Mouse (Mus musculus): ENCODE data around the gene Ooep.

Gene Ooep

GRCm38 (mm10) chr9:78378113-78378785, at the start of gene Ooep:
TSS of gene Ooep (minus strand) at chr9:78378725.
- DNase-seq (ENCODE audit: low read depth, low spot score): no peak

GRCm38 (mm10) chr9:78428185-78428584, 49.7 kb upstream of the Ooep start:
- DNase-seq (ENCODE audit: low read depth, low spot score): no peak

GRCm38 (mm10) chr9:78427362-78427781, 48.8 kb upstream of the Ooep start:
- DNase-seq (ENCODE audit: low read depth, low spot score): no peak

DNA sequence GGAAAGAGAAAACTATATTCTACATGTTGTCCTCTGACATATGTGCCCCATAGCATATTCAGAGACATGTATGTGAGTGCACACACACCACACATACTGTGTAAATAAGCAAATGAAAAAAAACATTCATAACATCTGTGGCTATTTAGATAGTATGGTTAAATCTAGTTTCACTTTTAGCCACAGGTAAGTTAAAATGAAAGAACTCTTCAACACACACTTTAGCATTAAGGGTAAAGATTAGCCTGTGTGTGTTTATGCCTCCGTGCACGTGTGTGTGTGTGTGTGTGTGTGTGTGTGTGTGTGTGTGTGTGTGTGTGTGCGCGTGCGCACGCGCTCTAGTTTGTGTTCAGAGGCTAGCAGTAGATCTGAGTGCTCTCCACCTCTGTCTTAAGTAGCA, 23.1 kb upstream of the Ooep start:
- no peak for DNase-seq (ENCODE audit: low read depth, low spot score)

DNA sequence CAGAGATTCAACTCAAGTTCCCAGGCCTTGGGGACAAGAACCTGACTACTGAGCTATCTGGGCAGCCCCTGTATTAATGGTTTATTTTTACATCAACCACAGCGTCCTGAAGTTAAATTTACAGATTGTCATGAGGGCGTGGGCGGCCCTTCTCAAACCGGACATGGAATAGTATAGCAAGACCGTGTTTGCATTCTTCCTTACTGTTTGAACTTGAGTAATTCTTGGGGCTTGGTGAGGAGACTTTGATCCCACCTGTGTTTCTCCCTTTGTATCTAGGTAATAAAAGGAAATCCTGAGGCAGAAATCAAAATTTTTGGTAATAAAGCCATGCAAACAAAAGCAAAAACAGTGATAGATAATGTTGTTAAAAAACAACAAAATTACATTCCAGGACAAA, 22.0 kb upstream of the Ooep start:
- no peak for DNase-seq (ENCODE audit: low read depth, low spot score)

GRCm38 (mm10) chr9:78396517-78396916, 18.0 kb upstream of the Ooep start:
- DNase-seq (ENCODE audit: low read depth, low spot score): no peak

- no peak for DNase-seq (ENCODE audit: low read depth, low spot score)
Measured at GRCm38 (mm10) chr9:78395630-78396351, 17.3 kb upstream of the Ooep start, which contains the start of gene Ddx43. TSS of gene Ddx43 (plus strand) at chr9:78395777.

DNA sequence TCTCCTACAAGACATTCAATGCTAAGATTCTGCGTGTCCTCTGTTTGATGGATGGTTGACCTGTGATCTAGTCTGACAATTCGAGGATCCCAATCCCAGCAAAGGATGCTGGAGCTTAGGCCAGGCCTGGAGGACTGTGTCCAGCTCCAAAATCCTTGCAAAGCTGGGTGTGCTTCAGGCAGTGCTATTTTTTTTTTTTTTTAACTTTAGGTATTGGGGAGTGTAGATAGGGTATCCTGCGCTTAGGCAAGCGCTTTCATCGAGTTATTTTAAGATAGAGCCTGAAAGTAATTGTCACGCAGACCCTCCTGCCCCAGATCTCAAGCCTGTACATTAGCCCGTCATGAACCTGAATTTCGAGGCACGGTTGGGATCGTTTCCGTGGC, 16.7 kb upstream of the Ooep start:
- no peak for DNase-seq (ENCODE audit: low read depth, low spot score)

DNA sequence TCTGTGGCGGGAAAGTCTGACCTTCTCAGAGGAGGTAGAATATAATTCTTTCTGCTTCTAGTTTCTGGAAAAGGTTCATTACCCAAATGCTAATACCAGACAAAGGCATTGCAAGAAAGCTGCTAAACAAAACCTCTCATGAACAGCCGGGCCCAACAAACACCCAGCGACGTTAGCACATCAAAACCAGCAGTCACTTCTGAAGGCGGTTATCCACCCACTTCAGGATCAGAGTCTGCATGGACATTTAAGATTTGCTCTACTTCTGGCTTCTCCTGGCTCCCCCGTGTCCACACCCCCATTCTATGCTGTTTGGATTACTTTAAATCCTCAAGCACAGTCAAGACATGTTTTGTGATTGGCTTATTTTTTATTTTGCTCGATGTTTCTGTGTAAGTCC, 16.1 kb upstream of the Ooep start:
- no peak for DNase-seq (ENCODE audit: low read depth, low spot score)

GRCm38 (mm10) chr9:78393741-78394140, 15.2 kb upstream of the Ooep start:
- no peak for DNase-seq (ENCODE audit: low read depth, low spot score)

GRCm38 (mm10) chr9:78389981-78390380, 11.5 kb upstream of the Ooep start:
- no peak for DNase-seq (ENCODE audit: low read depth, low spot score)

DNA sequence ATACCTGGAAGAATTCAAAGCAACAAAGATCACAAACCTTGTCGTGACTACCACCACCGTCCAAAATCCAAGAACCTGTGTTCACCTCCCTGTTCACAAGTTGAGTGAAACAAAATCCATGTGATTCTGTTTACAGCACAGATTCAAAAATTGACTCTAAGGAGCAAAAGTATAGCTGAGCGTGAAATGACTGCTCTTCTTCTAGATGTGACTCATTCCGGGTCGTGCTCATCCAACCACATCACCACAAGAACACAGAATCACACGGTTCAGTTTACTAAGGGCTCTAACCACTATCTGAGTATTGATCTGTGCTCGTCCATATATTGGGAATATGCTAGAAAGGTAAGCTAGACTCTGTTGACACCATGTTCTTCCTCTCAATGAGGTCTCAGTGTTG, 8.4 kb upstream of the Ooep start:
- DNase-seq (ENCODE audit: low read depth, low spot score): no peak

DNA sequence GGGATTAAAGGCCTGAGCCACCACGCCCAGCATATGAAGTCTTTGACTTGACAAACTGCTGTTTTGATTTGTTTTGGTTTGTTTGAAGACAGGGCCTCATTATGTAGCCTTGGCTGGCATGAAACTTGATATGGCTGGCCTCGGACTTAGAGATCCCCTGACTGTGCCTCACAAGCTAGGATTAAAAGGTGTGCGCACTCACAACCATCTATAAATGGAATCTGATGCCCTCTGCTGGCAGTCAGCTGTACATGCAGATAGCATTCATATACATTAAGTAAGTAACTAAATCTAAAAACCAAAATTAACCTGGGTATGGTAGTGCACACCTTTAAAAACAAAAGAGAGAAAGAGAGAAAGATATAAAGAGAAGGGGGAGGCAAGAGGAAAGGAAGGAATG, 7.4 kb upstream of the Ooep start:
- no peak for DNase-seq (ENCODE audit: low read depth, low spot score)

GRCm38 (mm10) chr9:78377546-78377945, 979 bp downstream of the Ooep start:
- DNase-seq (ENCODE audit: low read depth, low spot score): no peak

- DNase-seq (ENCODE audit: low read depth, low spot score): no peak
Measured at GRCm38 (mm10) chr9:78375486-78375885, 3.0 kb downstream of the Ooep start.

DNA sequence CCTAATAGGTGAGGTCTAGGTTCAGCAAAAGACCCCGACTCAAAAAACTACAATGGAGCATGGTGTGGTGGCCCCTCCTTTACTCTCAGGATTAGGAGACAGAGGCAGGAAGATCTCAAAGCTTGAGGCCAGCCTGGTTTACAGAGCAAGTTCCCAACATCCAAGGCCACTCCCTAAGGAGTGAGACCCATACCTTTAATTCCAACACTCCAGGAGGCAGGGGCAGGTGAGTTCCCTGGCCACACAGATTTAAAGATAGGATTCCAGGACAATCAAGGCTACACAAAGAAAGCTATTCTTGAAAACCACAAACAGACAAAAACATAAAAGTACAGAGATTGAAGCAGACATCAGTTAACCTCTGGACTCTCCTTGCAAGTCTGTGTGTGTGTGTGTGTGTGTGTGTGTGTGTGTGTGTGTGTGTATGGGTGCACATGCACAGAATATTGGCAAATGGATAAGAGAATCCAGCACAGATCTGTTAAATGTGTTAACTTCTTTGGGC, 3.6 kb downstream of the Ooep start:
- DNase-seq (ENCODE audit: low read depth, low spot score): no peak

DNA sequence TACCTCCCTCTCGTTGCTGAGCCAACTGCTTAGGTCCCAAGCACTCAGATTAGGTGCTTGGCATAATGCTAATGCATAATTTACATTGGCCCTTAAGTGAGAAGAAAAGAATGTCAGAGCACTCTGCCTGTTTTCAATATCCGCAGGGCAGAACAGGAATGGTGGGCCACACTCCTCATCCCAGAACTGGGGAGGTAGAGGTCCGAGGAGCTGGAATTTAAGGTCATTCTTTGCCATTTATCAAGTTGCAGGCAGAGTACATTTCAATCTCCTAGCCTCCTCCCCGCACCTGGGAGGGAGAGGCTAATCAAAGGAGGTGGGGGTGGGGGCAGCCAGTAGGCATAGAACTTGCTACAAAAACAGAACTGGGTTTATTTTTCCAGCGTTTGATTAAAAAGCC, 4.1 kb downstream of the Ooep start:
- no peak for DNase-seq (ENCODE audit: low read depth, low spot score)

- no peak for DNase-seq (ENCODE audit: low read depth, low spot score)
Measured at GRCm38 (mm10) chr9:78372827-78373504, 5.6 kb downstream of the Ooep start.

GRCm38 (mm10) chr9:78371441-78371840, 7.1 kb downstream of the Ooep start:
- no peak for DNase-seq (ENCODE audit: low read depth, low spot score)

DNA sequence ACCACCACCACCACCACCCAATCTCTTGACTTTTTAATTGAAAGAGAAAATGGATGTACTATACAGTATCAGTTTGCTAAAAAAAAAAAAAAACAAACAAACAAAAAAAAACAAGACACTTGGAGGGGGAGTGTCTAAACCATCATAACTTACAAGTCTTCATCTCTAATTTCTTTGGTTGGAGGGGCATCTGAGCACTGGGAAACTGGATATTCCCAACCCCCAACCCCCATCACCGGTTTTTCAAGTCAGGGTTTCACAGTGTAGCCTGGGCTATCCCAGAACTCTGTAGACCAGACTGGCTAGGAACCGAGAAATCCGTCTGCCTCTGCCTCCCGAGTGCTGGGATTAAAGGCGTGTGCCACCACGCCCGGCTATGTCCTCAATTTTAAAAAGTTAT, 8.7 kb downstream of the Ooep start:
- DNase-seq (ENCODE audit: low read depth, low spot score): no peak

GRCm38 (mm10) chr9:78369349-78369748, 9.2 kb downstream of the Ooep start:
- no peak for DNase-seq (ENCODE audit: low read depth, low spot score)

DNA sequence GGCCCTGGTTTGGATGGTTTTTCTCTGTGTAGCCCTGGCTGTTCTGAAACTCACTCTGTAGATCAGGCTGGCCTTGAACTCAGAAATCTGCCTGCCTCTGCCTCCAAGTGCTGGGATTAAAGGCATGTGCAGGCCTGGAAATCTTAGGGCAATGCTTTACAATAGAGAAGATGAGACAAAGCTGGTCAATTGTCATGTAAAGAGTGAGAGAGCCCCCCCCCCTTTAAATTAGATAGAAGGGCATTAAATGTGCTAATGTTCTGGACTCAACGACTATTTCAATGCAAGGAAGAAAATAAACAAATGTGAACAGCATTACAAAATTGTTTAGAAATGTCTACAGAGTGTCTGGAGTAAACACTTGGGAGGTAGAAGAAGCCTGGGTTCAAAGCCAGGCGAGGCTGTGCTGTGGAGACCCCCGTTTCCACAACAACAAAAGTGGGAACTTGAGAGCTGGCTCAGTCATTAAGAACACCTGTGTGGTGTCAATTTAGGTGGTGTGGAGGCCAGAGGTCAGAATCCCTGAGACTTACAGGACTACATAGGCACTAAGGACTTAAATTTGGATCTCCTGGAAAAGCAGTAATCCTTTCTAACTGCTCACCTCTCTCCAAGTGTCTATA, 9.7 kb downstream of the Ooep start:
- DNase-seq (ENCODE audit: low read depth, low spot score): no peak

Data from c-Kit-negative CD71-positive TER-119-positive erythroid progenitor cells, embryonic 14.5 days (primary cell).